Mouse (Mus musculus) MEL (cell line): ENCODE measurements around the gene Casz1. TPM values are rescaled to one million over a fixed set of nuclear protein-coding genes. Genes with fewer than 3 reads are reported as not detected.

Experiments
- DNase-seq: peaks from one replicate; pipeline ENCODE4 v3.0.0; 2011; ENCODE audit warnings: low read depth, low spot score
- H3K27ac ChIP-seq: 2 replicates; pipeline ENCODE4 v1.5.1; 2012; ENCODE audit warnings: low read depth, mild to moderate bottlenecking, control low read depth, low read length, moderate library complexity; ENCODE audit not compliant: control insufficient read depth
- H3K27me3 ChIP-seq, 2 experiments: fragments of 150-350 bp in 1 of 2; sonication (generic) in 1 of 2; 2 replicates each; pipeline ENCODE4 v1.6.1; 2012; ENCODE audit warnings: low read length in 2 of 2, mild to moderate bottlenecking in 2 of 2, improper control_type of control experiment in 1 of 2, moderate library complexity in 1 of 2; ENCODE audit not compliant: insufficient read depth in 2 of 2, control insufficient read depth in 1 of 2
- H3K36me3 ChIP-seq, 2 experiments: 2 replicates each; pipeline ENCODE4 v1.6.1; 2012 to 2014; ENCODE audit warnings: low read length in 2 of 2, improper control_type of control experiment in 1 of 2, inconsistent platforms in 1 of 2, mild to moderate bottlenecking in 1 of 2; ENCODE audit not compliant: insufficient read depth in 2 of 2, control insufficient read depth in 1 of 2
- H3K4me1 ChIP-seq, 2 experiments: fragments of 150-350 bp in 1 of 2; sonication (generic) in 1 of 2; 2 replicates each; pipeline ENCODE4 v1.6.1; 2012; ENCODE audit warnings: low read length in 2 of 2, improper control_type of control experiment in 1 of 2, mild to moderate bottlenecking in 1 of 2; ENCODE audit not compliant: insufficient read depth in 2 of 2, control insufficient read depth in 1 of 2
- H3K4me3 ChIP-seq, 2 experiments: fragments of 150-350 bp in 1 of 2; sonication (generic) in 1 of 2; 2 replicates each; pipeline ENCODE4 v1.5.1; 2012; ENCODE audit warnings: low read depth in 2 of 2, low read length in 2 of 2, mild to moderate bottlenecking in 2 of 2, moderate library complexity in 2 of 2, control low read depth in 1 of 2, improper control_type of control experiment in 1 of 2; ENCODE audit not compliant: control insufficient read depth in 1 of 2, insufficient read depth in 1 of 2
- H3K79me2 ChIP-seq: 2 replicates; pipeline ENCODE4 v1.6.1; 2012; ENCODE audit warnings: mild to moderate bottlenecking, low read length, moderate library complexity; ENCODE audit not compliant: control insufficient read depth, poor library complexity, insufficient read depth
- H3K9ac ChIP-seq: 2 replicates; pipeline ENCODE4 v1.6.1; 2012; ENCODE audit warnings: low read depth, mild to moderate bottlenecking, control low read depth, low read length, moderate library complexity; ENCODE audit not compliant: control insufficient read depth, poor library complexity, severe bottlenecking
- H3K9me3 ChIP-seq: fragments of 150-350 bp; sonication (generic); replicated peaks from 2 replicates; pipeline ENCODE4 v1.6.1; 2012; ENCODE audit warnings: mild to moderate bottlenecking, low read length, improper control_type of control experiment, moderate library complexity; ENCODE audit not compliant: insufficient read depth
- BHLHE40 ChIP-seq: IDR thresholded peaks from 2 replicates; pipeline ENCODE4 v1.6.1; 2012; ENCODE audit warnings: low read depth, mild to moderate bottlenecking, inconsistent platforms, low read length, improper control_type of control experiment, borderline replicate concordance
- E2F4 ChIP-seq: IDR thresholded peaks from 2 replicates; pipeline ENCODE4 v1.6.1; 2011; ENCODE audit warnings: low read depth, low read length, improper control_type of control experiment, borderline replicate concordance
- EP300 ChIP-seq, 2 experiments: IDR thresholded peaks; 2 replicates each; pipeline ENCODE4 v1.6.1; 2011; ENCODE audit warnings: improper control_type of control experiment in 2 of 2, low read length in 2 of 2, low read depth in 1 of 2, mild to moderate bottlenecking in 1 of 2
- ETS1 ChIP-seq: IDR thresholded peaks from 2 replicates; pipeline ENCODE4 v1.6.1; 2012; ENCODE audit warnings: low read depth, mild to moderate bottlenecking, inconsistent platforms, low read length, improper control_type of control experiment, moderate library complexity
- GABPA ChIP-seq: IDR thresholded peaks from 2 replicates; pipeline ENCODE4 v1.6.1; 2012; ENCODE audit warnings: low read depth, mild to moderate bottlenecking, inconsistent platforms, low read length, improper control_type of control experiment, moderate library complexity
- JUND ChIP-seq: IDR thresholded peaks from 2 replicates; pipeline ENCODE4 v1.6.1; 2011; ENCODE audit warnings: low read depth, mild to moderate bottlenecking, improper control_type of control experiment, low read length
- MAFK ChIP-seq: IDR thresholded peaks from 2 replicates; pipeline ENCODE4 v1.6.1; 2011; ENCODE audit warnings: low read depth, mild to moderate bottlenecking, low read length, improper control_type of control experiment, borderline replicate concordance
- MXI1 ChIP-seq: IDR thresholded peaks from 2 replicates; pipeline ENCODE4 v1.6.1; 2011; ENCODE audit warnings: mild to moderate bottlenecking, low read depth, low read length, improper control_type of control experiment
- MYC ChIP-seq: IDR thresholded peaks from 2 replicates; pipeline ENCODE4 v1.6.1; 2011; ENCODE audit warnings: low read depth, mild to moderate bottlenecking, low read length, improper control_type of control experiment, moderate library complexity
- NELFE ChIP-seq: IDR thresholded peaks from 2 replicates; pipeline ENCODE4 v1.6.1; 2011; ENCODE audit warnings: low read depth, low read length, improper control_type of control experiment
- POLR2A ChIP-seq, 2 experiments: IDR thresholded peaks; 2 replicates each; pipeline ENCODE4 v1.6.1; 2011 to 2012; ENCODE audit warnings: low read length in 2 of 2, mild to moderate bottlenecking in 2 of 2, control low read depth in 1 of 2, improper control_type of control experiment in 1 of 2, low read depth in 1 of 2, moderate library complexity in 1 of 2; ENCODE audit not compliant: control insufficient read depth in 1 of 2, insufficient read depth in 1 of 2, poor library complexity in 1 of 2
- RAD21 ChIP-seq: IDR thresholded peaks from 2 replicates; pipeline ENCODE4 v1.6.1; 2011; ENCODE audit warnings: mild to moderate bottlenecking, low read depth, low read length, improper control_type of control experiment
- ZC3H11A ChIP-seq: IDR thresholded peaks from 2 replicates; pipeline ENCODE4 v1.6.1; 2012; ENCODE audit warnings: low read depth, mild to moderate bottlenecking, inconsistent platforms, low read length, improper control_type of control experiment
- ZKSCAN1 ChIP-seq: IDR thresholded peaks from 2 replicates; pipeline ENCODE4 v1.6.1; 2012; ENCODE audit warnings: low read depth, mild to moderate bottlenecking, inconsistent platforms, low read length, improper control_type of control experiment, moderate library complexity
- ZMIZ1 ChIP-seq: IDR thresholded peaks from 2 replicates; pipeline ENCODE4 v1.6.1; 2012; ENCODE audit warnings: low read depth, mild to moderate bottlenecking, inconsistent platforms, low read length, improper control_type of control experiment, moderate library complexity
- polyA plus RNA-seq, 2 experiments: library from polyadenylated mRNA; stranded (reverse) in 1 of 2; unstranded in 1 of 2; fragments of >175 nt in 1 of 2; fragments of >200 nt in 1 of 2; gene quantifications; 2 replicates each; pipeline versions ENCODE4 v1.2.1 to v1.2.4; 2012; ENCODE audit warnings: low replicate concordance in 2 of 2, low read depth in 1 of 2; ENCODE audit not compliant: insufficient read length in 2 of 2, insufficient read depth in 1 of 2, missing spikeins in 1 of 2
- total RNA-seq: library from RNA; depleted of rRNA; stranded (reverse); fragments of 300-350 nt; gene quantifications from 2 replicates; pipeline ENCODE4 v1.2.3, GENCODE M21; 2012

Casz1 gene
- total and polyA plus RNA-seq, 3 experiments, result 1.3 to 3.2 TPM; not detected in 1

- Histone ChIP-seq H3K27ac (no peak overlapping the region), H3K4me3 (no peak overlapping the region), H3K9me3 (no peaks in the 10 kb centered on the region), H3K9ac (no peak overlapping the region), H3K79me2 (no peaks in the 10 kb centered on the region), H3K27me3 (peaks cover 2 to 3% of the 10 kb centered on the region in 2 experiments; a peak in 2 of 4 replicates), H3K4me1 (no peaks in the 10 kb centered on the region), H3K36me3 (no peaks in the 10 kb centered on the region)
- TF ChIP-seq JUND (no peak), ZMIZ1 (no peak), MXI1 (no peak), EP300 (IDR thresholded peaks at IDR 0.05; ENCODE audit: low read depth in 1 of 2, low read length in 2 of 2) (no peak)
- DNase-seq, result no peak
Observed at GRCm38 (mm10) chr4:148842302-148842701, 38.1 kb downstream of the Casz1 start.

- DNase-seq, result no peak
- no peaks in the 10 kb centered on the region for H3K36me3 ChIP-seq
- no peaks in the 10 kb centered on the region for H3K79me2 ChIP-seq
- TF ChIP-seq RAD21 (no peak), POLR2A (IDR thresholded peaks at IDR 0.05; ENCODE audit: control insufficient read depth in 1 of 2, insufficient read depth in 1 of 2, low read depth in 1 of 2, low read length in 2 of 2, poor library complexity in 1 of 2) (no peak)
- H3K4me1 ChIP-seq, result no peaks in the 10 kb centered on the region
- no peaks in the 10 kb centered on the region for H3K9me3 ChIP-seq
- H3K9ac ChIP-seq, result no peak overlapping the region
- no peak overlapping the region for H3K4me3 ChIP-seq
- H3K27me3 ChIP-seq, result peaks cover 3 to 5% of the 10 kb centered on the region in 2 experiments; a peak in 2 of 4 replicates
- no peak overlapping the region for H3K27ac ChIP-seq
Observed at GRCm38 (mm10) chr4:148844921-148845320, 40.7 kb downstream of the Casz1 start.

- no peaks in the 10 kb centered on the region for H3K79me2 ChIP-seq
- H3K27me3 ChIP-seq, result peaks cover 3 to 5% of the 10 kb centered on the region in 2 experiments; a peak in 3 of 4 replicates
- H3K36me3 ChIP-seq, result no peaks in the 10 kb centered on the region
- no peak overlapping the region for H3K4me3 ChIP-seq
- no peak for TF ChIP-seq BHLHE40
- TF ChIP-seq E2F4, result no peak
- TF ChIP-seq MYC, result no peak
- no peak for TF ChIP-seq NELFE
- no peak for TF ChIP-seq MAFK
- no peak for TF ChIP-seq ETS1
- TF ChIP-seq ZKSCAN1, result no peak
- TF ChIP-seq ZC3H11A, result no peak
- TF ChIP-seq GABPA, result no peak
- TF ChIP-seq MXI1, result no peak
- no peaks in the 10 kb centered on the region for H3K9me3 ChIP-seq
- H3K4me1 ChIP-seq, result no peaks in the 10 kb centered on the region
- no peak for DNase-seq
- no peak overlapping the region for H3K9ac ChIP-seq
- H3K27ac ChIP-seq, result no peak overlapping the region
Observed at GRCm38 (mm10) chr4:148846203-148846602, 42.0 kb downstream of the Casz1 start.
